Mouse (Mus musculus) testis, adult 2 months (tissue): Measurements from ENCODE around the gene Ddx21.

Experiments
- CTCF ChIP-seq: fragments of 200-500 bp; IDR thresholded peaks from 2 replicates; pipeline ENCODE4 v1.5.1; 2012; ENCODE audit warnings: low read depth, mild to moderate bottlenecking, inconsistent platforms, low read length, moderate library complexity; ENCODE audit not compliant: control insufficient read depth, insufficient read depth, insufficient replicate concordance
- POLR2A ChIP-seq: fragments of 200-500 bp; IDR thresholded peaks from 2 replicates; pipeline ENCODE4 v1.6.1; 2012; ENCODE audit warnings: low read depth, mild to moderate bottlenecking, inconsistent platforms, low read length, moderate library complexity; ENCODE audit not compliant: control insufficient read depth

- TF ChIP-seq CTCF, result no peak
- TF ChIP-seq POLR2A, result no peak
Observed at GRCm38 (mm10) chr10:62540800-62541199, 61.3 kb downstream of the Ddx21 start.
